Mouse (Mus musculus) 3T3-L1 (cell line): Measurements from ENCODE around the gene Evx2.

ENCODE experiments used
- DNase-seq: peaks from one replicate; pipeline ENCODE4 v3.0.0-alpha.2; 2015; ENCODE audit warnings: low read depth, low spot score

Evx2 gene

GRCm38 (mm10) chr2:74659507-74660005 is at the start of gene Evx2:
TSS of gene Evx2 (minus strand) at chr2:74659557.
- DNase-seq, result no peak

GRCm38 (mm10) chr2:74708676-74709075 is 49.3 kb upstream of the Evx2 start:
- no peak for DNase-seq

- no peak for DNase-seq
Measured at GRCm38 (mm10) chr2:74707599-74707998, 48.2 kb upstream of the Evx2 start.

- no peak for DNase-seq
Measured at GRCm38 (mm10) chr2:74706393-74706960, 47.1 kb upstream of the Evx2 start.

GRCm38 (mm10) chr2:74705467-74706089 is 46.2 kb upstream of the Evx2 start:
- DNase-seq, result peak; percentile 79

- peak; percentile 57 for DNase-seq
Measured at GRCm38 (mm10) chr2:74704999-74705466, 45.7 kb upstream of the Evx2 start.

- peak; percentile 71 for DNase-seq
Measured at GRCm38 (mm10) chr2:74704393-74704998, 45.1 kb upstream of the Evx2 start, which contains the start of gene Hoxd8. TSS of gene Hoxd8 (plus strand) at chr2:74704615.

- no peak for DNase-seq
Measured at GRCm38 (mm10) chr2:74703720-74704392, 44.5 kb upstream of the Evx2 start.

GRCm38 (mm10) chr2:74703317-74703716 is 44.0 kb upstream of the Evx2 start:
- DNase-seq, result no peak

- DNase-seq, result no peak
Measured at GRCm38 (mm10) chr2:74702820-74703219, 43.5 kb upstream of the Evx2 start.

GRCm38 (mm10) chr2:74701949-74702819 is 42.8 kb upstream of the Evx2 start:
- peak; percentile 87 for DNase-seq

- DNase-seq, result no peak
Measured at GRCm38 (mm10) chr2:74700546-74701112, 41.3 kb upstream of the Evx2 start.

- DNase-seq, result no peak
Measured at GRCm38 (mm10) chr2:74699664-74700545, 40.5 kb upstream of the Evx2 start.

GRCm38 (mm10) chr2:74699053-74699430 is 39.7 kb upstream of the Evx2 start:
- no peak for DNase-seq

GRCm38 (mm10) chr2:74698201-74699052 is 39.1 kb upstream of the Evx2 start:
- no peak for DNase-seq

GRCm38 (mm10) chr2:74697567-74698121 is 38.3 kb upstream of the Evx2 start, which contains the start of gene Hoxd9:
TSS of gene Hoxd9 (plus strand) at chr2:74697727.
- DNase-seq, result peak; percentile 61

GRCm38 (mm10) chr2:74696442-74697335 is 37.3 kb upstream of the Evx2 start:
- DNase-seq, result no peak
